Mouse (Mus musculus): ENCODE data around the gene Pdzrn4.

DNA sequence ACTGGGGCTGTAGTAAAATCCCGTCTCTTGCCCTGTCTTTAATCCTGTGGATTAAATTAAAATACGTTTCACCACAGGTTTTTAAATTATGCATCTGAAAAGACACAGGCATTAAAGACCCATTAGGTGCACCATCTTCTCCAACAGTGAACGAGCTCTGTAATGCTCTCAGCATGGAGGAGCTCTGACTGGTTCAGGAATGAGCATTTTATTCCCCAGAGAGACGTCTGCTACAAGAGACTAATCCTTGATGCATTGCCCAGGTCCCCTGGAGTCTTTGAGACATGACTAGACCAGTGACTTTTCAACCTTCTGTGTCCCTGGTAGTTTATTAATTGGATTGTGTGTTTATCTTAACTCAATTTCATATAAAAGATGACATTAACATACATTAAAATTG, 38.6 kb downstream of the Pdzrn4 start:
- TF ChIP-seq POLR2A (IDR thresholded peaks at IDR 0.05; ENCODE audit: insufficient read depth, low read depth, low read length) (no peak), CTCF (IDR thresholded peaks at IDR 0.05) (no peak), EP300 (IDR thresholded peaks at IDR 0.05; ENCODE audit: insufficient read depth, low read depth, low read length) (no peak)

Data from heart, adult 2 months (tissue).